Comparison of ENCODE assay signal across 9 mouse cellular contexts in the genomic region with DNA sequence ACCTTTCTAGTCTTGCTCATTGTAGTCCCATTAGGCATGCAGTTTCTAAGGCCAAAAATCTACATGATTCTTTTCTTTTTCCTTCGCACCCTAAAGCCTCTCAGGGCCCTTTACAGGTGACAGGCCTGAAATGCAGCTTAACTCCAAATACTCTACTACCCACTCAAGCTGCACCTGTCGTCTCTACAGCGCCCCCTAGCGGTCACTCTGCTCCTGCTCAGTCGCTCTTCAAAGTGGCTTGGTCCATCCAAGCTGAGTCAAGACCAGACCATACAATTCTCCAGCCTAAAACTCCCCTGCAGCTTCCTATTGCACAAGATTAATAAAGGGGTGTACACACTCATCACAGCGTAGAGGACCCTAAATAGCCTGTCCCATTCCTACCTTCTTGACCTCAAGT. TPM values are rescaled to one million over a fixed set of nuclear protein-coding genes. Genes with fewer than 3 reads are reported as not detected.
DNase-seq lines count a peak whose midpoint lies in the region; ATAC-seq and TF ChIP-seq lines count a peak whose summit lies in the region.
"Had no signal": no experiment of that assay in that cellular context is flagged by ENCODE, and none has a peak within 500 bp of the region (broad histone marks: within the 10 kb centered on the region; RNA-seq: fewer than 3 reads in every experiment).

No protein-coding gene starts in this region.

- ATAC-seq in embryonic facial prominence, embryonic 11.5 days (replicated peaks; ENCODE audit: insufficient number of reproducible peaks, low FRiP score, low TSS enrichment, low read depth) = no peak

- H3K27me3 ChIP-seq in heart, embryonic 10.5 days (ENCODE audit: insufficient read depth, poor library complexity, severe bottlenecking) = no peaks in the 10 kb centered on the region
- no peaks in the 10 kb centered on the region for H3K27me3 ChIP-seq in embryonic facial prominence, embryonic 11.5 days (ENCODE audit: control insufficient read depth, insufficient read depth, low read length)
- H3K27me3 ChIP-seq: limb, embryonic 15.5 days had no signal

- H3K4me3 ChIP-seq in heart, embryonic 10.5 days = no peak overlapping the region
- no peak overlapping the region for H3K4me3 ChIP-seq in embryonic facial prominence, embryonic 11.5 days (ENCODE audit: low read depth, low read length)
- H3K4me3 ChIP-seq in left cerebral cortex, adult 2 months = no peak overlapping the region
- H3K4me3 ChIP-seq: limb, embryonic 15.5 days had no signal

- WGBS in heart, embryonic 10.5 days = 24% methylated on average over 6 of the region's 6 CpGs
- 31% methylated on average over 6 of the region's 6 CpGs for WGBS in embryonic facial prominence, embryonic 11.5 days

- no peaks in the 10 kb centered on the region for H3K9me3 ChIP-seq in heart, embryonic 10.5 days
- H3K9me3 ChIP-seq in embryonic facial prominence, embryonic 11.5 days (replicated peaks; ENCODE audit: control insufficient read depth, low read length) = no peaks in the 10 kb centered on the region
- H3K9me3 ChIP-seq: limb, embryonic 15.5 days had no signal

- intact Hi-C loops in left cerebral cortex, adult 2 months (cut with DNase I) = loop anchor here (5.0 kb wide), 1 partner anchor 267 kb away; no protein-coding TSS in a partner anchor

- H3K4me2 ChIP-seq in embryonic facial prominence, embryonic 11.5 days (ENCODE audit: low read depth, low read length) = no peak overlapping the region
- H3K4me2 ChIP-seq: limb, embryonic 15.5 days had no signal

- H3K4me1 ChIP-seq in heart, embryonic 10.5 days = peaks cover 8% of the 10 kb centered on the region; the same call in 1 of the 2 replicates
- H3K4me1 ChIP-seq in embryonic facial prominence, embryonic 11.5 days (ENCODE audit: control insufficient read depth, insufficient read depth, low read length) = no peaks in the 10 kb centered on the region

- peaks cover 7% of the 10 kb centered on the region; the same call in 1 of the 2 replicates for H3K36me3 ChIP-seq in heart, embryonic 10.5 days
- H3K36me3 ChIP-seq in embryonic facial prominence, embryonic 11.5 days (replicated peaks; ENCODE audit: control insufficient read depth, insufficient read depth, low read depth, low read length) = no peaks in the 10 kb centered on the region

- H3K9ac ChIP-seq in embryonic facial prominence, embryonic 11.5 days (replicated peaks; ENCODE audit: low read length) = no peak overlapping the region
- H3K9ac ChIP-seq: limb, embryonic 15.5 days had no signal

- TF ChIP-seq CTCF in left cerebral cortex, adult 2 months (IDR thresholded peaks at IDR 0.05) = peak; percentile 68

- no peak overlapping the region for H3K27ac ChIP-seq in heart, embryonic 10.5 days
- no peak overlapping the region for H3K27ac ChIP-seq in embryonic facial prominence, embryonic 11.5 days (replicated peaks; ENCODE audit: low read depth, low read length)
- no peak overlapping the region for H3K27ac ChIP-seq in left cerebral cortex, adult 2 months
- H3K27ac ChIP-seq: limb, embryonic 15.5 days had no signal

- peak; percentile 79 for DNase-seq in heart, embryonic 10.5 days (ENCODE audit: low spot score)
- DNase-seq in heart, adult 11 months = no peak
- peak; percentile 61 to 62 for DNase-seq in CD8-positive naive resting alpha-beta T cell, adult 2 months (ENCODE audit: low read depth in 2 of 2, low spot score in 2 of 2)
- DNase-seq in adrenal gland, postnatal 36 days = peak; percentile 60 to 72
- DNase-seq in embryonic facial prominence, embryonic 11.5 days (ENCODE audit: low spot score) = peak; percentile 72
- peak; percentile 24 to 29 for DNase-seq in left cerebral cortex, adult 2 months (ENCODE audit: extremely low spot score in 1 of 2, low spot score in 2 of 2)
- peak; percentile 85 for DNase-seq in naive thymus-derived CD4-positive, alpha-beta T cell, adult 2 months (ENCODE audit: low read depth)
- peak; percentile 6 to 23 for DNase-seq in thymus, adult 18-20 months

RNA-seq across cellular contexts. Expression of gene Sec22a, which starts 3.1 kb away (rescaled TPM):
- 31.2 and 32.8 TPM in 2 replicates for polyA plus RNA-seq in heart, embryonic 10.5 days (2016; fragmentation: Nextera tagmentation; extraction: Ambion mirVana)
- total RNA-seq in adrenal gland, postnatal 36 days (2021) = 10 to 100 TPM; 22.2 to 32.3 TPM
- polyA plus RNA-seq in embryonic facial prominence, embryonic 11.5 days (2014; fragmentation: Nextera tagmentation; extraction: Ambion mirVana) = 34.2 and 36.8 TPM in 2 replicates
- 10 to 100 TPM; 12.9 to 14.1 TPM for total RNA-seq in left cerebral cortex, adult 2 months (2021)
